Mouse (Mus musculus) frontal cortex, postnatal 36 days (tissue): ENCODE data around the gene Tlr3.

Experiments
- DNase-seq, 2 experiments: peaks; one replicate each; pipeline ENCODE4 v3.0.0; 2022; ENCODE audit warnings: low spot score in 2 of 2

Tlr3 gene

GRCm38 (mm10) chr8:45355809-45356208 is 55.1 kb downstream of the Tlr3 start:
- DNase-seq: no peak
